Mouse (Mus musculus) gastrocnemius, postnatal 10 days (tissue): Measurements from ENCODE around the gene Ptgs2. TPM values are rescaled to one million over a fixed set of nuclear protein-coding genes. Genes with fewer than 3 reads are reported as not detected.

Experiments used
- DNase-seq: peaks from one replicate; pipeline ENCODE4 v3.0.0; 2021; ENCODE audit warnings: mixed read lengths
- microRNA-seq, 2 experiments: library from miRNA; unstranded; fragments of <30 nt; microRNA quantifications; one replicate each; pipeline ENCODE4 v1.2.0; 2021
- total RNA-seq, 2 experiments: library from RNA; stranded (reverse); gene quantifications; 2 replicates each; pipeline ENCODE4 v1.2.3; 2021

The Ptgs2 gene
- total RNA-seq, 2 experiments from 2014 or later = 0.33 to 0.77 TPM

DNA sequence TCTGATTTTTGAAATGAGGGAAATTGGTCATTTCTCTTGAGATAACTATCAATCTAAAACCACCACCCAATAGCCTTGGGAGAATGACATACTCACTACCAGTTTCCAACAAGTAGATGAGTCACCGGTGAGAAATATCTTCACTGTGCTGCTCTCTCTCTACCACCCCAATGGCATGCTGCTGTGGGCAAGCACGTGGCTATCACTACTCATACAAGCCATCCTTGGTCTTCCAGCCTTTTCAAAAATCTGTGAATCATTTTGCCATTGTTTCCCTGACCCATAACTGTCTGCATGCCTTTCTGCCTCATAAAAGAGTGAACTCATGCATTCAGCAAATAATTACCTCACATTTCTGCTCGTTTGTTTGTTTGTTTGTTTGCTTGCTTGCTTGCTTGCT, 51.6 kb downstream of the Ptgs2 start:
- DNase-seq = no peak

Small RNA genes within 50 kb of the gene (microRNA-seq; reads per million reads assigned to microRNA genes)
- gene Gm44329 = 0 reads per million in 2 experiments

Other genes with a start within 250 kb of the Ptgs2 start
- 1 to 10 TPM; 5.1 to 6.0 TPM for gene Pla2g4a, start 138.7 kb upstream of the Ptgs2 start, total RNA-seq
- not detected for gene Pdc, start 219.4 kb downstream of the Ptgs2 start, total RNA-seq